Mouse (Mus musculus): ENCODE measurements around the gene Sord. TPM values are rescaled to one million over a fixed set of nuclear protein-coding genes. Genes with fewer than 3 reads are reported as not detected.
A peak's percentile ranks its signal among the peaks of the same experiment; 100 is the strongest.

Gene Sord
- polyA plus RNA-seq, 1 experiment from 2014 or later, result 49.9 TPM

DNA sequence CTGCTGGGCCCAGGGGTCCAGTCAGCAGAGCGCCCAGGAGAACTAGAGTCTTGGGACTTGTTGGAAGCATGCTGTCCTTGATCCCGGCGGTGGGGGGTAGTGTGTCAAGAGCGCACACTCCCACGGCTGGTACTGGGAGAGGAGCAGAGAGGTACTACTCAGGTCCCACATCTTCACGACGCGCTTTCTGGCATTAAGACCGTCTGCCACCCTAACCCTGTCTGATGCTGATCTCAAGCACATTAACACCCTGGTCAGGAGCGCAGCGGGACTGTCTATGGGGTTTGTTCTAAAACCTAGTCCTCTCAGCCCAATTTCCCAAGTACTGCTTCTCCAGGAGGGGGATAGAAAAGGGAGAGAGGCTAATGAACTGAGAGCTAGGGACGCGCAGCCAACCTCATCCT is 63.5 kb downstream of the Sord start, which contains the start of gene Duox2:
Gene Duox2 (minus strand): TSS at position 354 of the 404 bp plus-strand sequence.
- no peak for ATAC-seq (ENCODE audit: insufficient read depth, low FRiP score, low read depth)
- Histone ChIP-seq H3K9ac (no peak within 1 kb of the TSS), H3K9me3 (no peaks in the 10 kb centered on the region), H3K27ac (no peak within 1 kb of the TSS), H3K4me1 (peaks cover 35% of the 10 kb centered on the region), H3K4me3 (replicated peaks) (peak within 1 kb of the TSS; percentile 27), H3K27me3 (replicated peaks) (peaks cover 83% of the 10 kb centered on the region), H3K4me2 (peak within 1 kb of the TSS; percentile 57), H3K36me3 (no peaks in the 10 kb centered on the region)
- WGBS, result 3% methylated on average over 13 of the region's 13 CpGs

- no peak within 1 kb of the TSS for H3K27ac ChIP-seq
- peak within 1 kb of the TSS; percentile 27 for H3K4me3 ChIP-seq (replicated peaks)
- no peak; the same call in 1 of the 2 replicates for ATAC-seq (ENCODE audit: insufficient read depth, low FRiP score, low read depth)
- WGBS, result 1% methylated on average over 43 of the region's 43 CpGs
- no peaks in the 10 kb centered on the region for H3K36me3 ChIP-seq
- H3K9me3 ChIP-seq, result no peaks in the 10 kb centered on the region
- no peak within 1 kb of the TSS for H3K9ac ChIP-seq
- peaks cover 90% of the 10 kb centered on the region for H3K27me3 ChIP-seq (replicated peaks)
- peak within 1 kb of the TSS; percentile 57 for H3K4me2 ChIP-seq
- peaks cover 35% of the 10 kb centered on the region for H3K4me1 ChIP-seq
Observed at GRCm38 (mm10) chr2:122298596-122299490, 64.3 kb downstream of the Sord start, which contains the start of gene Duoxa2. TSS of gene Duoxa2 (plus strand) at chr2:122298900.

- Histone ChIP-seq H3K27ac (no peak overlapping the region), H3K9me3 (no peaks in the 10 kb centered on the region), H3K9ac (no peak overlapping the region), H3K4me1 (peaks cover 32% of the 10 kb centered on the region), H3K36me3 (no peaks in the 10 kb centered on the region), H3K4me2 (no peak overlapping the region), H3K27me3 (replicated peaks) (peaks cover 93% of the 10 kb centered on the region), H3K4me3 (replicated peaks) (0 out of 2 replicates have a peak overlapping the region, but pooled peaks have one; percentile 30)
- no peak for ATAC-seq (ENCODE audit: insufficient read depth, low FRiP score, low read depth)
- WGBS, result 15% methylated on average over 14 of the region's 14 CpGs
Observed at GRCm38 (mm10) chr2:122299911-122300655, 65.5 kb downstream of the Sord start.

DNA sequence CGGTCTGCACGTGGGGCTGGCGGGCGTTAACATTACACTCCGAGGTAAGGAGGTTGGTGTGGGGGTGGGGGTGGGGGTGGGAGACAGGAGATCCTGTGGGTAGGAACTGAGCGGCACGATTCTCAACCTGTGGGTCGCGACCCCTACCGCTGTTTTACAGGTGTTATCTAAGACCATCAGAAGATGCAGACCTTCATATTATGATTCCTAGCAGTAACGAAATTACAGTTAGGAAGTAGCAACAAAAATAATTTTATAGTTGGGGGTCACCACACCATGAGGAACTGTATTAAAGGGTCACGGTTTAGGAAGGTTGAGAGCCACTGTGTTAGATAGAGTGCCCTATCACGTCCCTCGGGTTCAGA is 66.1 kb downstream of the Sord start:
- H3K36me3 ChIP-seq, result no peaks in the 10 kb centered on the region
- peak overlapping the region; percentile 30; the same call in 1 of the 2 replicates for H3K4me3 ChIP-seq (replicated peaks)
- no peak overlapping the region for H3K27ac ChIP-seq
- peak overlapping the region; percentile 66; the same call in 1 of the 2 replicates for H3K4me2 ChIP-seq
- peaks cover 32% of the 10 kb centered on the region for H3K4me1 ChIP-seq
- 6% methylated on average over 14 of the region's 14 CpGs for WGBS
- no peak for ATAC-seq (ENCODE audit: insufficient read depth, low FRiP score, low read depth)
- H3K9ac ChIP-seq, result no peak overlapping the region
- peaks cover 92% of the 10 kb centered on the region for H3K27me3 ChIP-seq (replicated peaks)
- H3K9me3 ChIP-seq, result no peaks in the 10 kb centered on the region

GRCm38 (mm10) chr2:122301081-122301920 is 66.8 kb downstream of the Sord start:
- no peak for ATAC-seq (ENCODE audit: insufficient read depth, low FRiP score, low read depth)
- Histone ChIP-seq H3K27ac (no peak overlapping the region), H3K4me2 (peak overlapping the region; percentile 66), H3K9me3 (no peaks in the 10 kb centered on the region), H3K9ac (no peak overlapping the region), H3K4me3 (replicated peaks) (peak overlapping the region; percentile 30), H3K36me3 (no peaks in the 10 kb centered on the region), H3K4me1 (peaks cover 32% of the 10 kb centered on the region), H3K27me3 (replicated peaks) (peaks cover 91% of the 10 kb centered on the region)
- WGBS, result under 1% methylated on average over 48 of the region's 48 CpGs

DNA sequence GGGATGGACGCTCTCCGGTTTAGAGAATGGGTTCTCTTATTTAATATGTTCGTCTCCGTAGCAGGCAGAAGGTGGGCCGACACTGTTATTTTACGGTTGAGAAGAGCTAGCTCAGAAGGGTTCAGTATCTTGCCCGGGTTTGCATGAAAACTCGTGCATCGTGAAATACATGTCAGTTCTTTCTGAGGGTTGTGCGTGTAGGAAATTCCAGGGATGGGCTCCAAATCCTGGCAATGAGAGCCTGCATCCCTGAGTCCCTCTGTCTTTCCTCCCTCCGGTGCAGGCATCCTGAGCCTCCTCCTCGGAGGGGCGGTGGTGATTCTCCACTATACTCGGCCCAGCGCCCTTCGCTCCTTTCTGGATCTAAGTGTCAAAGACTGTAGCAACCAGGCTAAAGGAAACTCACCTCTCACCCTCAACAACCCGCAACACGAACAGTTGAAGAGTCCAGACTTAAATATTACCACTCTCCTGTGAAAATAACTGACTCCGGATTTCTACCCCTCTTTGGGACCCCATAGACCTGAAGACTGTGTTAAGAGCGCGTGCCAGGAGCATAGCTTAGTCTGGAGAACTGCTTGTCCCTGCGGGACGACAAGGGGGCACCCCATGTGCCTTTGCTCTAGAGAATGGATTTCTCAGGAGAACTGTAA is 67.5 kb downstream of the Sord start:
- Histone ChIP-seq H3K27ac (no peak overlapping the region), H3K4me1 (peaks cover 32% of the 10 kb centered on the region), H3K4me2 (peak overlapping the region; percentile 66), H3K9me3 (no peaks in the 10 kb centered on the region), H3K9ac (no peak overlapping the region), H3K36me3 (no peaks in the 10 kb centered on the region), H3K4me3 (replicated peaks) (peak overlapping the region; percentile 30), H3K27me3 (replicated peaks) (peaks cover 92% of the 10 kb centered on the region)
- WGBS, result 8% methylated on average over 23 of the region's 23 CpGs
- ATAC-seq (ENCODE audit: insufficient read depth, low FRiP score, low read depth), result no peak

- H3K4me1 ChIP-seq, result peaks cover 26% of the 10 kb centered on the region
- no peaks in the 10 kb centered on the region for H3K9me3 ChIP-seq
- no peak overlapping the region for H3K27ac ChIP-seq
- H3K9ac ChIP-seq, result no peak overlapping the region
- no peak overlapping the region for H3K4me3 ChIP-seq (replicated peaks)
- H3K36me3 ChIP-seq, result no peaks in the 10 kb centered on the region
- WGBS, result 14% methylated on average over 9 of the region's 9 CpGs
- ATAC-seq (ENCODE audit: insufficient read depth, low FRiP score, low read depth), result 0 out of 2 replicates have a peak, but pooled peaks have one; percentile 28
- no peak overlapping the region for H3K4me2 ChIP-seq
- peaks cover 87% of the 10 kb centered on the region for H3K27me3 ChIP-seq (replicated peaks)
Observed at GRCm38 (mm10) chr2:122302574-122303241, 68.2 kb downstream of the Sord start.

DNA sequence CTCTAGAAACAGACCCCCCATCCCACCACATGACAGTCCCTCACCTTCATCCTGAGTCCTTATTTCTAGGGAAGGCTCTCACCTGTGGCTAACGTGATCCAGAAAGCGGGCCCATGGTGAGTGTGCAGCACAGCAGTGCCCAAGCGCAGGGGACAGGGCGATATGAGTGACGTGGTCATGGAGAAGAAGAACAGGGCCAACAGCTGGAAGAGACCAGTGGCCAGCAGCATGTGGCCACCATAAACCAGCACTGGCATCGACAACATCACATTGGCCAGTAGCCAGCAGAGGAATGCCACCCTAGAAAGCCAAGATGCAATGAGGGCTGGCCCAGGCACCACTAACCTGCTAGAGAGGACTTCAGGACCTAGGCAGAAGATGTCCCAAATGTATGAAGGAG is 70.0 kb downstream of the Sord start:
- H3K9ac ChIP-seq, result no peak overlapping the region
- no peak overlapping the region for H3K4me3 ChIP-seq (replicated peaks)
- ATAC-seq (ENCODE audit: insufficient read depth, low FRiP score, low read depth), result no peak
- no peak overlapping the region for H3K4me2 ChIP-seq
- no peak overlapping the region for H3K27ac ChIP-seq
- peaks cover 81% of the 10 kb centered on the region for H3K27me3 ChIP-seq (replicated peaks)
- no peaks in the 10 kb centered on the region for H3K9me3 ChIP-seq
- no peaks in the 10 kb centered on the region for H3K36me3 ChIP-seq
- peaks cover 12% of the 10 kb centered on the region for H3K4me1 ChIP-seq
- WGBS, result 86% methylated on average over 6 of the region's 6 CpGs

DNA sequence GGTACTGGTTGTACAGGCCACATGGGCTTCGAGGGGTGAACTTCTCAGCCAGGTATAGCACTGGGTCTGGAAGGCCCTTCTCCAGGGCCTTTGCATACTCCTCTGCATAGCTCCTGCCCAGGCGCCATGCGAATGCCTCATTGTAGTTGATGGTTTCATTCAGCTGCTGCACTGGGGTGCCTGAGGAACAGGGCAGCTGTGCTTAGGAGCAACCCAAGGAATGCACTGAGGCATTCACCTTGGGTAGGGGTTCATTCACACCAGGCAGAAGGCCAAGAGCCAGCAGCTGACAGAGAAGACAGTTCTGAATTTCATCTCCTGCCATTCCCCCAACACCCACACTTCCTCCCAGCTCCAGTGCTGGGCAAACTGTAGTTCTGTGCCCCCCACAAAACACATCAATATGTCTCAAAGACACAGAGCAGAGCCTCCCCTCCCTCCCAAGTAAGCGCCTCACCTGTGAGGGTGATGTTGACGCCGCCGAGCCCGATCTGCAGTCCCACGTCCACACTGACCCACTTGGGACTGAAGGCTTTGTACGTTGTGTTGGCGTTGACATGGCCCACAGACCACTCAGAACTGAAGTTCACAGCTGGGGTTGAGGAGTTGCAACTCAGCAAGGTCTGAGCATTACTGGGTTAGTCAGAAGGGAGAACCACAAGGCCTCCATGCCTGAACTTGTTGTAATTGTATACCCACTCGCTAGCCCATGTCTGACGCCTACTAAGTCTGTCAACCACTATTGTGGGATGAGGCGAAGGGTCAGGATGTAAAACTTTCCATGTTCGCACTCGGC is 70.7 kb downstream of the Sord start:
- no peaks in the 10 kb centered on the region for H3K36me3 ChIP-seq
- WGBS, result 80% methylated on average over 16 of the region's 16 CpGs
- peaks cover 12% of the 10 kb centered on the region for H3K4me1 ChIP-seq
- H3K9me3 ChIP-seq, result no peaks in the 10 kb centered on the region
- H3K4me2 ChIP-seq, result no peak overlapping the region
- H3K4me3 ChIP-seq (replicated peaks), result no peak overlapping the region
- H3K27ac ChIP-seq, result no peak overlapping the region
- H3K9ac ChIP-seq, result no peak overlapping the region
- ATAC-seq (ENCODE audit: insufficient read depth, low FRiP score, low read depth), result no peak
- H3K27me3 ChIP-seq (replicated peaks), result peaks cover 74% of the 10 kb centered on the region

GRCm38 (mm10) chr2:122306184-122306583 is 71.6 kb downstream of the Sord start:
- Histone ChIP-seq H3K4me2 (no peak overlapping the region), H3K4me3 (replicated peaks) (no peak overlapping the region), H3K4me1 (peaks cover 9% of the 10 kb centered on the region), H3K27me3 (replicated peaks) (peaks cover 69% of the 10 kb centered on the region), H3K27ac (no peak overlapping the region), H3K9me3 (no peaks in the 10 kb centered on the region), H3K9ac (no peak overlapping the region), H3K36me3 (no peaks in the 10 kb centered on the region)
- 0 out of 2 replicates have a peak, but pooled peaks have one; percentile 21 for ATAC-seq (ENCODE audit: insufficient read depth, low FRiP score, low read depth)
- 36% methylated on average over 4 of the region's 4 CpGs for WGBS
